Mouse (Mus musculus) heart, embryonic 16.5 days (tissue): ENCODE results near the gene Srgap2. TPM values are rescaled to one million over a fixed set of nuclear protein-coding genes. Genes with fewer than 3 reads are reported as not detected.

Experiments
- ATAC-seq: fragments of 200-750 bp; cut with Nextera tagmentation; replicated peaks from 2 replicates; pipeline ENCODE4 v1.8.0; 2017; ENCODE audit warnings: moderate number of reproducible peaks; ENCODE audit not compliant: insufficient read depth, low FRiP score; ENCODE audit errors: extremely low read depth
- H3K27ac ChIP-seq: fragments of 300-500 bp; sonication (generic); 2 replicates; pipeline ENCODE4 v1.5.1; 2014; ENCODE audit warnings: mild to moderate bottlenecking, low read length, control low read depth, moderate library complexity
- H3K27me3 ChIP-seq: fragments of 300-500 bp; sonication (generic); 2 replicates; pipeline ENCODE4 v1.6.1; 2014; ENCODE audit warnings: low read length, mixed read lengths; ENCODE audit not compliant: control insufficient read depth, insufficient read depth
- H3K36me3 ChIP-seq: fragments of 300-500 bp; sonication (generic); 2 replicates; pipeline ENCODE4 v1.6.1; 2014; ENCODE audit not compliant: control insufficient read depth, insufficient read depth
- H3K4me1 ChIP-seq: fragments of 300-500 bp; sonication (generic); 2 replicates; pipeline ENCODE4 v1.6.1; 2014; ENCODE audit warnings: low read length, mixed read lengths; ENCODE audit not compliant: control insufficient read depth, insufficient read depth
- H3K4me2 ChIP-seq: fragments of 300-500 bp; sonication (generic); 2 replicates; pipeline ENCODE4 v1.6.1; 2014; ENCODE audit warnings: low read depth, mild to moderate bottlenecking, control low read depth, low read length
- H3K4me3 ChIP-seq: fragments of 300-500 bp; sonication (generic); 2 replicates; pipeline ENCODE4 v1.5.1; 2014; ENCODE audit warnings: mild to moderate bottlenecking, control low read depth, low read length
- H3K9ac ChIP-seq: fragments of 300-500 bp; sonication (generic); 2 replicates; pipeline ENCODE4 v1.6.1; 2014; ENCODE audit warnings: low read length, control low read depth
- H3K9me3 ChIP-seq: fragments of 300-500 bp; sonication (generic); replicated peaks from 2 replicates; pipeline ENCODE4 v1.6.1; 2016; ENCODE audit warnings: low read length; ENCODE audit not compliant: control insufficient read depth
- WGBS: fragments of 180-500 bp; shearing (Covaris S2); extraction: QIAGEN DNeasy Blood & Tissue Kit; methylation state at CpG from one replicate; pipeline ENCODE4 v1.1.7; 2014; 5-methylcytosine and 5-hydroxymethylcytosine counted together
- polyA plus RNA-seq: library from polyadenylated mRNA; unstranded; fragments of >200 nt; fragmentation: Nextera tagmentation; extraction: Ambion mirVana; gene quantifications from 2 replicates; pipeline ENCODE4 v1.2.1, GENCODE M21; 2015

Gene Srgap2
- polyA plus RNA-seq, 1 experiment from 2014 or later: 16.6 TPM

DNA sequence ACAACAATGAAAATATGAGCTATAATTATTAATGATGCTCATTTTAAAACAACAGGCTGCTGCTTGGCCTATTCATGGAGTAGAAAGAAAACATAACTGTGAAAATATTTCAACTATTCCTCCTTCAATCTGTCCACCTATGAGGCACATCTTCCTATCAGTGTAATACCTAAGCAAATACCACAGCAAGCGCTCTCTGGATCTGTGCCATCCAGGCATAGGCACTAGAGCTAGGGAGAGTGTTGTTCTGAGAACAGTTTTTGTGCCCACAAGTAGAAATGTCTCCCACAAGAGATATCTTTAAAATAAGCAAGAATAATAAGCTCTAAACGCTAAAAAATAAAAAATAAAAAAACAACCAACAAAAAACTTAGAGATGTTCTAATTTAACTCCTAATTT, 14.0 kb downstream of the Srgap2 start:
- no peak overlapping the region for H3K9ac ChIP-seq
- peaks cover 9% of the 10 kb centered on the region; the same call in 1 of the 2 replicates for H3K4me1 ChIP-seq
- no peak overlapping the region for H3K4me2 ChIP-seq
- H3K36me3 ChIP-seq: no peaks in the 10 kb centered on the region
- no peaks in the 10 kb centered on the region for H3K9me3 ChIP-seq
- no peak overlapping the region for H3K4me3 ChIP-seq
- 52% methylated on average over 2 of the region's 2 CpGs for WGBS
- H3K27ac ChIP-seq: no peak overlapping the region
- no peak for ATAC-seq
- no peaks in the 10 kb centered on the region for H3K27me3 ChIP-seq

GRCm38 (mm10) chr1:131511661-131512500, 15.3 kb downstream of the Srgap2 start:
- WGBS: 62% methylated on average over 3 of the region's 3 CpGs
- Histone ChIP-seq H3K27ac (no peak overlapping the region), H3K9ac (no peak overlapping the region), H3K4me3 (no peak overlapping the region), H3K4me1 (peaks cover 9% of the 10 kb centered on the region; the same call in 1 of the 2 replicates), H3K27me3 (no peaks in the 10 kb centered on the region), H3K4me2 (no peak overlapping the region), H3K36me3 (no peaks in the 10 kb centered on the region), H3K9me3 (no peaks in the 10 kb centered on the region)
- ATAC-seq: no peak

DNA sequence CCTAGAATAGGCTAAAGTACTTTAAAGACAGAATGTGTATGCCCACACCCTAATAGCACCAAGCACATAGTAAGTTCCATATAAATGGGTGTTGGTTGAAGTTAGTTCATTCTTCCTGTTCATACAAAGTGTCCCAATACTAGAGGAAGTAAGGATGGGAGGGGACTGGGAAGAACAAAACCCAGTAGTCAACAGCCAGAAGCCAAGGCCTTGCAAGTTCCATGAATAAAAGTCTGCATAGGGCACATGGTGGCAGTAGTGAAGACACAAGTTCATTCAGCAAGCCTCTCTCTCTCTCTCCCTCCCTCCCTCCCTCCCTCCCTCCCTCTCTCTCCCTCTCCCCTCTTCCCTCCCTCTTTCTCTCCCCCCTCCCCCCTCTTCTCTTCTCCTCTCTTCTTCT, 16.0 kb downstream of the Srgap2 start:
- no peaks in the 10 kb centered on the region for H3K9me3 ChIP-seq
- no peak overlapping the region for H3K27ac ChIP-seq
- no peak overlapping the region for H3K9ac ChIP-seq
- H3K36me3 ChIP-seq: no peaks in the 10 kb centered on the region
- no peak for ATAC-seq
- no peak overlapping the region for H3K4me3 ChIP-seq
- H3K27me3 ChIP-seq: no peaks in the 10 kb centered on the region
- H3K4me2 ChIP-seq: no peak overlapping the region
- H3K4me1 ChIP-seq: peaks cover 9% of the 10 kb centered on the region; the same call in 1 of the 2 replicates

GRCm38 (mm10) chr1:131501681-131502080, 25.5 kb downstream of the Srgap2 start:
- Histone ChIP-seq H3K9ac (no peak overlapping the region), H3K4me2 (no peak overlapping the region), H3K4me3 (no peak overlapping the region), H3K36me3 (no peaks in the 10 kb centered on the region), H3K4me1 (peaks cover 13% of the 10 kb centered on the region), H3K27ac (0 out of 2 replicates have a peak overlapping the region, but pooled peaks have one; percentile 26), H3K27me3 (no peaks in the 10 kb centered on the region), H3K9me3 (no peaks in the 10 kb centered on the region)
- 61% methylated on average over 1 of the region's 1 CpGs for WGBS
- no peak for ATAC-seq

DNA sequence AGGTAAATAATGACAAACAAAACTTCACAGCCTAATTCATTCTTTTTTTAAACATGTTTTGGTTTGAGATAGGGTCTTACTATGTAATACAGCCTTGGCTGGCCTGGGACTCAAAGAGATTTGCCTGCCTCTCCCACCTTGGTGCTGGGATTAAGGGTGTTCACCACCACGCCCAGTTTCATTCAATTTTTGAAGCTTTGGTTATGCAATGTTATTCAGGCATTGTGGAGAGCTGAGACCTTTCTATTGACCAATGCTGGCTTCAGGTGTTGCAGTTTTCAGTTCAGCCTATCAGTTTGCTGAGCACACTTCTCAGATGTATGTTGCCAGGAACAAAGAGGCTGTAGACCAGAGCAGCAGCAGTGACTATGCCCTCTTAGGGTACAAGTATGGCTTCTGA, 28.9 kb downstream of the Srgap2 start:
- H3K9me3 ChIP-seq: no peaks in the 10 kb centered on the region
- H3K4me3 ChIP-seq: no peak overlapping the region
- no peak overlapping the region for H3K9ac ChIP-seq
- no peak overlapping the region for H3K4me2 ChIP-seq
- no peaks in the 10 kb centered on the region for H3K27me3 ChIP-seq
- WGBS: 90% methylated on average over 1 of the region's 1 CpGs
- H3K36me3 ChIP-seq: no peaks in the 10 kb centered on the region
- no peak overlapping the region for H3K27ac ChIP-seq
- no peak for ATAC-seq
- H3K4me1 ChIP-seq: peaks cover 21% of the 10 kb centered on the region

DNA sequence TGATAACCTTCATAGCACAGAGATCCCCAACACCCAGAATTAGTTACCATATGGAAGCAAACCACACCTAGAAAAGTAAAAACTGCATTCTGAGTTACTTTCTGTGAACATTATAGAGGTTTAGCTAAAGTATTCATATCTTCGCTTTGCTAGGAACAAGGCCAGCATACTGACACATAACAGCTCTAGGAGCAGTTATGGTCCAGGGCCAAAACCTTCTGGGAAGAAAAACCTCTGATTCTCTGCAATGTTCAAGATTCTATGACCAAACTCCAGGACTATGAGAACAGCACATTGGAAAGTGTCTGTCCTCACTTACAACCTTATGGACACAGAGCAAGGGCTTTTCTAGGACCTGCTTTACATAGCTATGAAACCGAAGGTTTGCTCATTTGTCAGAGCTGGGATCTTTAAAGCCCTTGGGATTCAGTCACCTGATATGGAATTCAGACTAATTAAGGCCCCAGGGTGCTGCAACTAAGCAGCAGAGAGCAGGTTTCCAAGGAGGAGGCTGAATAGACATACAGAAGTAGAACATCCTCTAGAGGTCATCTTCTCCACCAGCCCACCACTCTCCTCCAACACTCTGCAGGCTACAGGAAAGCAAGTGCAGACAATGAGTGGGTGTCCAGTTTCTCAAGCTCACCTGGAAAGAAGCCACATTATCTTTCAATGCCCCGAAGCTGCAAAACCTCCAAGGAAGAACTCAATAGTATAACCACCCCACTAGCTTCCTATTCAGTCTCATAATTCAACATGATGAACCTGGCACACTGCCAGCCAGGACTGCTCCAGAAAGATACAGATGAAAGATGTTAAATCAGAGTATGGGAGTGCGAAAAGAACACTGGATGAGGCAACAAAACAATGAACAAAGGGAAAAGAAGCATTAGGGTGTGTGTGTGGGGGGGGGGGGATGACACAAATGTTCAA, 32.9 kb downstream of the Srgap2 start:
- H3K4me2 ChIP-seq: no peak overlapping the region
- no peaks in the 10 kb centered on the region for H3K36me3 ChIP-seq
- 55% methylated on average over 4 of the region's 4 CpGs for WGBS
- peaks cover 35% of the 10 kb centered on the region for H3K4me1 ChIP-seq
- H3K4me3 ChIP-seq: no peak overlapping the region
- no peaks in the 10 kb centered on the region for H3K27me3 ChIP-seq
- no peaks in the 10 kb centered on the region for H3K9me3 ChIP-seq
- H3K9ac ChIP-seq: no peak overlapping the region
- H3K27ac ChIP-seq: 0 out of 2 replicates have a peak overlapping the region, but pooled peaks have one; percentile 23
- ATAC-seq: no peak

DNA sequence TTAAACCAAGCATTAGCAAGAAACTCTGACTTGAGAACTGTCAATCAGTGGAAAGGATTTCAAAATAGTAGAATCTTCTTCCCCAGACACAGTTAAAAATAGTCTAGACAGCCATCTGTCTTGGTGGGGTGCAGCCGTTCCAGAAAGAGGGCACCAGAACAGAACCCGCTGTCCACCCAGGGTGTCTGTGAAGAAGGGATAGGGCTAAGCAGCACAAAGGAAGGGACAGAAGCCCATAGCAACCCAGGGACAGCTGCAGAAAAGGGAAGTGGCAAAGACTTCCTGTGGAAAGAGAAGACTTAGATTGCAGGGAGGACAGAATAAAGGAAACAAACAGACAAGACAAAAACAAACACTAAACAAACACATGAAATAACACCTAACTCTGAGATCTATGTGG, 34.8 kb downstream of the Srgap2 start:
- Histone ChIP-seq H3K9ac (no peak overlapping the region), H3K4me2 (no peak overlapping the region), H3K36me3 (no peaks in the 10 kb centered on the region), H3K27me3 (no peaks in the 10 kb centered on the region), H3K9me3 (no peaks in the 10 kb centered on the region), H3K4me1 (peaks cover 37% of the 10 kb centered on the region), H3K27ac (no peak overlapping the region), H3K4me3 (no peak overlapping the region)
- 18% methylated on average over 2 of the region's 2 CpGs for WGBS
- ATAC-seq: no peak

DNA sequence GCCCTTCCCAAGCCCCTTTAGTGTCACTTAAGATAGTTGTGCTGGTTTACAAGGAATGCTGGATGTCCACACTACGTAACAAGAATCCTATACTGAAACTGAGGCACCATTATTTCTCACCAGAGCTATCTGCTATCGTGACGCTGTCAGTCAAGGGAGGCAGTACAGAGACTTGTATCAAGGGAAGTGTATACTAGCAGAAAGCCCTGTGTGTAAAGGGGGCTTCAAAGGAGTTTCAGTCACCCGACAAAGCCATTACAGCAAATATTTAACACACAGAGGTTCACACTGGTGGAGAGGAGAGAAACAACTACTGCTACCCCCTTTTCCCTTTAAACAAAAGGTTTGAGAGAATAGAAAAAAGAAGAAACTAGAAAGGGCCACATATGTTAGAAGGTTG, 35.6 kb downstream of the Srgap2 start:
- no peak overlapping the region for H3K27ac ChIP-seq
- WGBS: 29% methylated on average over 4 of the region's 4 CpGs
- H3K4me1 ChIP-seq: peaks cover 43% of the 10 kb centered on the region
- no peaks in the 10 kb centered on the region for H3K9me3 ChIP-seq
- no peak for ATAC-seq
- no peaks in the 10 kb centered on the region for H3K27me3 ChIP-seq
- no peaks in the 10 kb centered on the region for H3K36me3 ChIP-seq
- H3K4me2 ChIP-seq: no peak overlapping the region
- peak overlapping the region; percentile 43; the same call in 1 of the 2 replicates for H3K9ac ChIP-seq
- no peak overlapping the region for H3K4me3 ChIP-seq

DNA sequence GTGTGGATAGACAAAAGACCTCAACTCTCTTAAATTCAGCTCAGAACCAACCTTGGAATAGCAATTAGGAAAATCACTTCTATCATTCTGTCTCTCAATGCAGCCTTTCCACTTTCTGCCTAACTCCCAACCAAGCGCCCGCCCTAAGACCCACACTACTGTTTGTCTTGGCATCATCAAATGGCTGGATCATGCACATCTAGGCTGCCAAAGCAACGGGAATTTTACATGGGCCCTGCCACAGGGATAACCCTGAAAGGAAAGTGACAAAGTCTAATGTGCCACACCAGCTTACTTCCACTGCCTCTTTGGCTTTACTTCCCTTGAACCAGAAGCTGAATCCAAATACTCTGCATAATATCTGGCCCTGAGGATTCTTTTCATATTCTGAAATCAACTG, 37.8 kb downstream of the Srgap2 start:
- Histone ChIP-seq H3K4me1 (peaks cover 42% of the 10 kb centered on the region), H3K27ac (no peak overlapping the region), H3K9ac (no peak overlapping the region)

More for the DNA sequence above, 37.8 kb downstream of the Srgap2 start:
- Histone ChIP-seq H3K4me2 (no peak overlapping the region), H3K4me3 (no peak overlapping the region), H3K27me3 (no peaks in the 10 kb centered on the region), H3K9me3 (no peaks in the 10 kb centered on the region), H3K36me3 (no peaks in the 10 kb centered on the region)
- ATAC-seq: 0 out of 2 replicates have a peak, but pooled peaks have one; percentile 28
- WGBS: 76% methylated on average over 3 of the region's 3 CpGs
